Mouse (Mus musculus) hindbrain, postnatal 0 days (tissue): ENCODE results near the gene Iqcm. TPM values are rescaled to one million over a fixed set of nuclear protein-coding genes. Genes with fewer than 3 reads are reported as not detected.

Experiments
- ATAC-seq: fragments of 200-750 bp; cut with Nextera tagmentation; 2 replicates; pipeline ENCODE4 v1.8.0; 2017; ENCODE audit warnings: mild to moderate bottlenecking, moderate TSS enrichment, moderate library complexity
- DNase-seq: peaks from one replicate; pipeline ENCODE4 v3.0.0-alpha.2; 2015; ENCODE audit warnings: low spot score
- H3K27ac ChIP-seq: fragments of 300-500 bp; sonication (generic); 2 replicates; pipeline ENCODE4 v1.5.1; 2014; ENCODE audit warnings: mild to moderate bottlenecking
- H3K27me3 ChIP-seq: fragments of 300-500 bp; sonication (generic); 2 replicates; pipeline ENCODE4 v1.6.1; 2014; ENCODE audit warnings: low read length, mixed read lengths; ENCODE audit not compliant: insufficient read depth
- H3K36me3 ChIP-seq: fragments of 300-500 bp; sonication (generic); 2 replicates; pipeline ENCODE4 v1.6.1; 2014; ENCODE audit warnings: low read length, mixed read lengths; ENCODE audit not compliant: insufficient read depth
- H3K4me1 ChIP-seq: fragments of 300-500 bp; sonication (generic); 2 replicates; pipeline ENCODE4 v1.6.1; 2014; ENCODE audit warnings: antibody characterized with exemption, low read length, mixed read lengths; ENCODE audit not compliant: insufficient read depth
- H3K4me2 ChIP-seq: fragments of 300-500 bp; sonication (generic); 2 replicates; pipeline ENCODE4 v1.6.1; 2014; ENCODE audit warnings: low read depth, mild to moderate bottlenecking, low read length, moderate library complexity, mixed read lengths
- H3K4me3 ChIP-seq: fragments of 300-500 bp; sonication (generic); 2 replicates; pipeline ENCODE4 v1.5.1; 2014; ENCODE audit warnings: low read length
- H3K9ac ChIP-seq: fragments of 300-500 bp; sonication (generic); replicated peaks from 2 replicates; pipeline ENCODE4 v1.6.1; 2014; ENCODE audit warnings: mild to moderate bottlenecking, low read length, moderate library complexity, mixed read lengths
- H3K9me3 ChIP-seq: fragments of 300-500 bp; sonication (generic); 2 replicates; pipeline ENCODE4 v1.6.1; 2016; ENCODE audit warnings: low read length, mixed read lengths
- CTCF ChIP-seq: IDR thresholded peaks from 2 replicates; pipeline ENCODE4 v1.5.1; 2016; ENCODE audit warnings: antibody characterized with exemption, control low read depth, low read depth
- WGBS: fragments of 180-500 bp; shearing (Covaris S2); extraction: QIAGEN DNeasy Blood & Tissue Kit; methylation state at CpG from one replicate; pipeline ENCODE4 v1.1.7; 2014; 5-methylcytosine and 5-hydroxymethylcytosine counted together
- polyA plus RNA-seq: library from polyadenylated mRNA; unstranded; fragments of >200 nt; fragmentation: Nextera tagmentation; extraction: Ambion mirVana; gene quantifications from 2 replicates; pipeline ENCODE4 v1.2.1, GENCODE M21; 2015
- total RNA-seq: library from RNA; depleted of rRNA; stranded (reverse); fragments of >200 nt; gene quantifications from 2 replicates; pipeline ENCODE4 v1.2.3, GENCODE M21; 2014; rRNA removed

Iqcm gene
- total and polyA plus RNA-seq, 2 experiments from 2014 or later, result 0.16 to 0.18 TPM

GRCm38 (mm10) chr8:75835245-75835644, 386.8 kb downstream of the Iqcm start:
- Histone ChIP-seq H3K9me3 (no peaks in the 10 kb centered on the region), H3K27ac (no peak overlapping the region), H3K4me2 (no peak overlapping the region), H3K9ac (no peak overlapping the region), H3K27me3 (no peaks in the 10 kb centered on the region), H3K4me3 (no peak overlapping the region), H3K4me1 (no peaks in the 10 kb centered on the region), H3K36me3 (no peaks in the 10 kb centered on the region)
- DNase-seq (peak; percentile 7), ATAC-seq (no peak)
- no peak for TF ChIP-seq CTCF
- 72% methylated on average over 2 of the region's 2 CpGs for WGBS

DNA sequence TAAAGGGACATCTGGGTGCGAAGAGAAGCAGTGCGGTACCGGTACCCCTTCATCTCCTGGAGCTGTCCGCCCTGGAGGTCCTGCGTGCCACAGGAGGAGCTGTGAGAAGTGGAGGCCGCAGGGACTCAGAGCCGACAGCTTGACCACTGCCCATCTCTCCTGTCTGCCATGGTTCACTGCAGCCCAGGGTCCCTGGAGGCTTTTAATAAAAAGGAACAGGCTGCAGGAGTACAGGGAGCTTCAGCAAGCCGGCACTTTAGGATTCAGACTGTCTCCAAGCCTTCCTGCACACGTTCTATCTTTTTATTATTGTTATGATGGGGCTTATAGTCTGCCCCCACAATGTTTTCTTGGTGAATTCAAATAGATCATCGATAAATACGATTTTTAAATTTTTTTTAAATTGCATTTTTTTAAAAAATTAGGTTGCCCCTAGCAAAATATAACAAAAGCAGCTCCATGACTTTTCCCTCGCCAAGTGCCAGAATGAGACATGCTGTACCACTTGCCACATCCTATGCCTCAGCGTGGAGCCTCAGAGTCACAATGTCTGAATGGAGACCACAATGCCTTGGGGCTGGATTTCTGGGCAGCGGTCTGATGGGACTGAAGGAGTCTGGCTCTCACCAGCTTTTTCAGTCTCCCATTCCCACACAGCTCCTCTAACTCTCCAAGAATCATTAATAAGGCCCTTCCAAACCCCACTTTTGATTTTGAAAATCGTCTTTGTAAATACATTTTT, 469.3 kb downstream of the Iqcm start:
- peak overlapping the region; percentile 45; the same call in 1 of the 2 replicates for H3K27ac ChIP-seq
- TF ChIP-seq CTCF, result no peak
- H3K4me2 ChIP-seq, result no peak overlapping the region
- no peaks in the 10 kb centered on the region for H3K27me3 ChIP-seq
- peak; percentile 84 for ATAC-seq
- H3K9ac ChIP-seq, result no peak overlapping the region
- WGBS, result 45% methylated on average over 15 of the region's 15 CpGs
- DNase-seq, result peak; percentile 65
- H3K36me3 ChIP-seq, result no peaks in the 10 kb centered on the region
- H3K4me1 ChIP-seq, result no peaks in the 10 kb centered on the region
- no peak overlapping the region for H3K4me3 ChIP-seq
- H3K9me3 ChIP-seq, result no peaks in the 10 kb centered on the region

- DNase-seq (peak; percentile 6), ATAC-seq (no peak)
- Histone ChIP-seq H3K4me1 (no peaks in the 10 kb centered on the region), H3K9me3 (no peaks in the 10 kb centered on the region), H3K27me3 (no peaks in the 10 kb centered on the region), H3K4me2 (no peak overlapping the region), H3K36me3 (no peaks in the 10 kb centered on the region), H3K9ac (no peak overlapping the region), H3K27ac (no peak overlapping the region), H3K4me3 (no peak overlapping the region)
- WGBS, result 84% methylated on average over 1 of the region's 1 CpGs
- TF ChIP-seq CTCF, result no peak
Measured at GRCm38 (mm10) chr8:75949166-75949565, 500.7 kb downstream of the Iqcm start.

GRCm38 (mm10) chr8:75956016-75956415, 507.5 kb downstream of the Iqcm start:
- no peak for TF ChIP-seq CTCF
- Histone ChIP-seq H3K4me3 (no peak overlapping the region), H3K4me2 (no peak overlapping the region), H3K4me1 (no peaks in the 10 kb centered on the region), H3K27ac (no peak overlapping the region), H3K9ac (no peak overlapping the region), H3K27me3 (no peaks in the 10 kb centered on the region), H3K36me3 (no peaks in the 10 kb centered on the region), H3K9me3 (no peaks in the 10 kb centered on the region)
- ATAC-seq, result no peak
- DNase-seq, result peak; percentile 36
- 73% methylated on average over 2 of the region's 2 CpGs for WGBS

GRCm38 (mm10) chr8:76018501-76018900, 570.0 kb downstream of the Iqcm start:
- no peak for TF ChIP-seq CTCF
- Histone ChIP-seq H3K4me3 (no peak overlapping the region), H3K36me3 (no peaks in the 10 kb centered on the region), H3K4me2 (no peak overlapping the region), H3K4me1 (no peaks in the 10 kb centered on the region), H3K9me3 (no peaks in the 10 kb centered on the region), H3K27me3 (no peaks in the 10 kb centered on the region), H3K9ac (no peak overlapping the region), H3K27ac (no peak overlapping the region)
- 61% methylated on average over 4 of the region's 4 CpGs for WGBS
- ATAC-seq, result no peak
- peak; percentile 5 for DNase-seq

Other genes with a start within 250 kb of the Iqcm start
- gene Rasd2, start 234.8 kb upstream of the Iqcm start, total RNA-seq, result 7.2 and 9.5 TPM in 2 replicates
- 3.6 TPM in 2 replicates for gene Rasd2, start 234.8 kb upstream of the Iqcm start, polyA plus RNA-seq
- 1.6 and 2.7 TPM in 2 replicates for gene Gm10358, start 42.1 kb upstream of the Iqcm start, total RNA-seq
- 0.20 TPM in 1 of 2 replicates, not detected in the other for gene Gm10358, start 42.1 kb upstream of the Iqcm start, polyA plus RNA-seq